Mouse (Mus musculus) thymus, adult 2 months (tissue): ENCODE results near the gene Oprm1. TPM values are rescaled to one million over a fixed set of nuclear protein-coding genes. Genes with fewer than 3 reads are reported as not detected.

Experiments
- DNase-seq: peaks from one replicate; pipeline ENCODE4 v3.0.0; 2021
- H3K27ac ChIP-seq: fragments of 200-500 bp; 2 replicates; pipeline ENCODE4 v1.5.1; 2012; ENCODE audit warnings: low read length, control low read depth; ENCODE audit not compliant: control insufficient read depth, insufficient read depth
- H3K27me3 ChIP-seq: fragments of 200-500 bp; 2 replicates; pipeline ENCODE4 v1.6.1; 2012; ENCODE audit warnings: mild to moderate bottlenecking, low read length, moderate library complexity, mixed read lengths; ENCODE audit not compliant: control insufficient read depth, insufficient read depth
- H3K36me3 ChIP-seq: fragments of 200-500 bp; 2 replicates; pipeline ENCODE4 v1.6.1; 2012; ENCODE audit warnings: mild to moderate bottlenecking, low read length, moderate library complexity; ENCODE audit not compliant: control insufficient read depth, insufficient read depth
- H3K4me1 ChIP-seq: fragments of 200-500 bp; replicated peaks from 2 replicates; pipeline ENCODE4 v1.6.1; 2012; ENCODE audit warnings: low read length; ENCODE audit not compliant: control insufficient read depth, insufficient read depth
- H3K4me3 ChIP-seq: fragments of 200-500 bp; 2 replicates; pipeline ENCODE4 v1.5.1; 2012; ENCODE audit warnings: mild to moderate bottlenecking, low read length, control low read depth, moderate library complexity; ENCODE audit not compliant: control insufficient read depth, insufficient read depth
- CTCF ChIP-seq: fragments of 200-500 bp; IDR thresholded peaks from 2 replicates; pipeline ENCODE4 v1.5.1; 2012; ENCODE audit warnings: mild to moderate bottlenecking, control low read depth, low read length, moderate library complexity, borderline replicate concordance; ENCODE audit not compliant: control insufficient read depth, poor library complexity, insufficient read depth; ENCODE audit errors: extremely low read depth
- POLR2A ChIP-seq: fragments of 200-500 bp; IDR thresholded peaks from 2 replicates; pipeline ENCODE4 v1.6.1; 2012; ENCODE audit warnings: mild to moderate bottlenecking, low read length, control low read depth, moderate library complexity; ENCODE audit not compliant: control insufficient read depth, poor library complexity, insufficient read depth; ENCODE audit errors: extremely low read depth
- WGBS: fragments of 180-500 bp; shearing (Covaris S2); methylation state at CpG from one replicate; pipeline ENCODE4 v1.1.7; 2018; 5-methylcytosine and 5-hydroxymethylcytosine counted together
- polyA plus RNA-seq: library from polyadenylated mRNA; depleted of rRNA; stranded (reverse); fragments of >200 nt; gene quantifications from 2 replicates; pipeline ENCODE4 v1.2.3, GENCODE M21; 2012

Oprm1 gene
- polyA plus RNA-seq, 1 experiment = not detected

DNA sequence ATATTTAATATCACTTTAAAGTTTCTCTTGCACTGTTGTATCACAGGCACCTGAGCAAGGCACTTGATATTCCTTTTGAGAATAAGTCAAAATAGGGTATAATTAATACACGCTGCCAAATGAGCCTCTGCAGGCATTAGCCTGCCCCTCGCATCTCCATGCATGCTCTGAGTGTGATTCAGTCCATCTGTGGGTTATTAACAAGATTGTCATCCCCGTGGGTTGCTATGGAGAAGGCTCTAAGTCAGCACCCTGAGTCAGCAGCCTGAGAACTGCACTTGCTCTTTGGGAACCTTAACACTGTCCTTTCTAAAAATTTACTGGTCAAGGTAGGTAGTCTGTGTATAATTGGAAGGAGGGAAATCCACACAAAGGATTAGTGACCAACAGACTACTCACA lies 176.5 kb downstream of the Oprm1 start:
- whole genome bisulfite sequencing = 96% methylated on average over 3 of the region's 3 CpGs
- peaks cover 6% of the 10 kb centered on the region; the same call in 1 of the 2 replicates for H3K36me3 ChIP-seq
- DNase-seq = no peak
- H3K4me1 ChIP-seq = no peaks in the 10 kb centered on the region
- TF ChIP-seq CTCF (no peak), POLR2A (no peak)
- no peaks in the 10 kb centered on the region for H3K27me3 ChIP-seq
- no peak overlapping the region for H3K27ac ChIP-seq
- H3K4me3 ChIP-seq = no peak overlapping the region

DNA sequence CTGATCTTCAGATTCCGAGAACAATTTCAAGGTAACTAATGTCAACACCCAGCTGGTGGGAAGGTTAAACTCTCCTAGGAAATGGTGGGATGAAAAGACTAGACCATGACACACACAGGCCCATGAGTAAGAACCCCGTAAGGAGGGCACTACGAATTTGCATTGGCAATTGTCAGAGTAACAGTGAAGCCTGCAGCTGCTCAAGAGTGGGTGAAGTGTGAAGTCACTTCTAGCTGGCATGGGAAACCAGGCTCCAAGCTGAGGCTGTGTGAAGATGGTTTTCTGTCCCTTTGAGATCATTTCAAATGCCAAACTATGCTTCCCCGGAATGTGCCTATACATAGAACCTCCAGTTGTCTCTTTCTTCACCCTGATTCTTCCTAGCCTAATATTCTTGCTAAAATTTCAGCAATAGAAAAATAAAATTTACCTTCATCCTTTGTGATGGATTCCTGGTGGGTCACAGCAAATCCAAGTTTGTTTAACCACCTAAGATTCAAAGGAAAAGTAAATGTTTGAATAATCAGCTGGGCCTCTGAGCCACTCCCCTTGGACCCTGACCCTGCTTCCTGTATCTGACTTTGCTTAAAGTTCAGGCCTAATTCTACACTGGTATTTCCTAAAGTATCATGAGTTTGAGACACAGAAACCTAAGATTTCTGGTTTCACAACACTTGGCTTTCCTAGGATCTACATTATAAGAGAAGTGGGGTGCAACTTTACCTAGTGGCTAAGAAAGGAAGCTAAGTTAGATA lies 178.5 kb downstream of the Oprm1 start:
- no peak for TF ChIP-seq POLR2A
- no peak for TF ChIP-seq CTCF
- no peaks in the 10 kb centered on the region for H3K27me3 ChIP-seq
- 98% methylated on average over 4 of the region's 4 CpGs for whole genome bisulfite sequencing
- H3K4me1 ChIP-seq = no peaks in the 10 kb centered on the region
- H3K27ac ChIP-seq = no peak overlapping the region
- no peak overlapping the region for H3K4me3 ChIP-seq
- DNase-seq = no peak
- H3K36me3 ChIP-seq = peaks cover 6% of the 10 kb centered on the region; the same call in 1 of the 2 replicates

DNA sequence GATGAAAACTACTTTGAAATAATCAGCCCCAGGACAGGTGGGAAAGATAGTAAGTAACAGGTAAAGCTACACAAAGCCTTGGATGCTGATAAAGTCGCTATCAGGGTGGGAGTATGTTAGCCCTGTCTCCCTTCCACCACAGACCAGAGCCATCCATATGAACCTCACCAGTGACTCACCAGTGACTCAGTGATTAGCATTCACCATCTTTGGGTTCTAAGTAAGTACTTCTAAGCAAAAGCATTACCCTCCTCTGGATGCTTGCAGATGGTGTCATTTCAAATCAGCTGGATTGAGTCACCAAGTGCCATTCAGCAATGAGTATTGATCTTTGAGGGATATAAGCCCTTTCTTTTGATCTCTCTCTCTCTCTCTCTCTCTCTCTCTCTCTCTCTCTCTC lies 194.8 kb downstream of the Oprm1 start:
- DNase-seq = no peak
- H3K36me3 ChIP-seq = peaks cover 6% of the 10 kb centered on the region; the same call in 1 of the 2 replicates
- H3K27ac ChIP-seq = no peak overlapping the region
- 91% methylated on average over 1 of the region's 1 CpGs for WGBS
- no peak overlapping the region for H3K4me3 ChIP-seq
- peaks cover 6% of the 10 kb centered on the region for H3K4me1 ChIP-seq
- TF ChIP-seq POLR2A = no peak
- TF ChIP-seq CTCF = no peak
- no peaks in the 10 kb centered on the region for H3K27me3 ChIP-seq

- H3K36me3 ChIP-seq = peaks cover 6% of the 10 kb centered on the region; the same call in 1 of the 2 replicates
- H3K27me3 ChIP-seq = no peaks in the 10 kb centered on the region
- no peak overlapping the region for H3K4me3 ChIP-seq
- no peak for TF ChIP-seq POLR2A
- TF ChIP-seq CTCF = no peak
- H3K27ac ChIP-seq = no peak overlapping the region
- H3K4me1 ChIP-seq = peaks cover 6% of the 10 kb centered on the region
- no peak for DNase-seq
These were observed 196.2 kb downstream of the Oprm1 start for GRCm38 (mm10) chr10:6954533-6954932.

GRCm38 (mm10) chr10:6956357-6956756 lies 198.1 kb downstream of the Oprm1 start:
- H3K27ac ChIP-seq = no peak overlapping the region
- TF ChIP-seq POLR2A (no peak), CTCF (no peak)
- no peak overlapping the region for H3K4me3 ChIP-seq
- 26% methylated on average over 2 of the region's 2 CpGs for WGBS
- DNase-seq = peak; percentile 12
- peaks cover 6% of the 10 kb centered on the region; the same call in 1 of the 2 replicates for H3K36me3 ChIP-seq
- H3K27me3 ChIP-seq = no peaks in the 10 kb centered on the region
- H3K4me1 ChIP-seq = peaks cover 6% of the 10 kb centered on the region

DNA sequence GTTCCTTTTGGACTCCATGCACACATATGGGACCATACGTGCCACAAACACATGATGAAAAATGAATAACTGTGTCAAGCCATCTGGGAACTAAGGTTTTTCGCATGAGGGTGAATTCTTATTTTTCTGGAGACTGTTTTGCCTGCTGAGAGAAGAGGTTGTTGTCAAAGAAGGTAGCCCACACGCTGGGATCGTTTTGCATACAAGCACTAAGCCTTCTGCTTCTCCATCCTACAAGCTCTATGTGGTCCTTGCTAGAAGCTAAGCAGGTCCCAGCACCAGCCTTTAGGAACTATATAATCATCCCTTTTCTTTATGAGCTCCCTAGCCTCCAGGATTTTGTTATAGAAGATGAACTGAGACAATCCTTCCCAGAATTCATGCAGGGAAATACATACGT lies 200.5 kb downstream of the Oprm1 start:
- Histone ChIP-seq H3K27me3 (no peaks in the 10 kb centered on the region), H3K4me3 (no peak overlapping the region), H3K27ac (no peak overlapping the region), H3K4me1 (peaks cover 6% of the 10 kb centered on the region), H3K36me3 (no peaks in the 10 kb centered on the region)
- DNase-seq = no peak
- TF ChIP-seq POLR2A (no peak), CTCF (no peak)
- 97% methylated on average over 5 of the region's 5 CpGs for WGBS

- H3K27ac ChIP-seq = no peak overlapping the region
- no peak for DNase-seq
- H3K36me3 ChIP-seq = peaks cover 5% of the 10 kb centered on the region; the same call in 1 of the 2 replicates
- no peaks in the 10 kb centered on the region for H3K27me3 ChIP-seq
- 87% methylated on average over 8 of the region's 8 CpGs for WGBS
- no peak for TF ChIP-seq CTCF
- no peak for TF ChIP-seq POLR2A
- peaks cover 2% of the 10 kb centered on the region; the same call in 1 of the 2 replicates for H3K4me1 ChIP-seq
- H3K4me3 ChIP-seq = no peak overlapping the region
These were observed 209.4 kb downstream of the Oprm1 start for GRCm38 (mm10) chr10:6967588-6968242.
